Mouse (Mus musculus): ENCODE data around the gene Prickle2. TPM values are rescaled to one million over a fixed set of nuclear protein-coding genes. Genes with fewer than 3 reads are reported as not detected.

Prickle2 gene
- total and polyA plus RNA-seq, 2 experiments from 2014 or later: 10.9 to 27.4 TPM

DNA sequence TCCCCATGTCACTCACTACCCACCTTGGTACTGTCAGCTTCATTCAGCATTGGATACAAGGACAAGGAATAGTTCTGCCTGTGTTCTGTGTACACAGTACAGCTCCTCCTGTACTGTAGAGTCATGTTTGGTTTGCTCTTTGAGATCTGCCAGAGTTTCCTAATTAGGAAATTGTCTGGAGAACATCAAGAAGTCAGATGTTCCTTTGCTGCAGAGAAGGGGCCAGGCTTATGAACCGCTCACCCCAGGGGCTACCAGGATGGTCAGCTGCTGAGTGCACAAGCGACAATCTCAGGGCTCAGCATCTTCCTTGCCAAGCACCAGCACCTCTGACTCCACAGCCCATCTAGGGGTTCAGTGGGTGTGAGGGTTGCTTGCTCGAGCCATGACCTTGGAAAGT, 96.9 kb downstream of the Prickle2 start:
- no peak overlapping the region for H3K4me2 ChIP-seq (ENCODE audit: low read depth, low read length, poor library complexity, severe bottlenecking)
- no peaks in the 10 kb centered on the region for H3K4me1 ChIP-seq (ENCODE audit: insufficient read depth, low read length)
- DNase-seq (ENCODE audit: low spot score): no peak
- TF ChIP-seq CTCF (IDR thresholded peaks at IDR 0.05): no peak
- no peaks in the 10 kb centered on the region for H3K9me3 ChIP-seq (ENCODE audit: low read length)
- H3K27ac ChIP-seq (ENCODE audit: low read depth, low read length): no peak overlapping the region
- ATAC-seq (ENCODE audit: low FRiP score): no peak
- H3K27me3 ChIP-seq (ENCODE audit: insufficient read depth, low read length): no peaks in the 10 kb centered on the region
- H3K9ac ChIP-seq (replicated peaks; ENCODE audit: low read length, poor library complexity, severe bottlenecking): no peak overlapping the region
- H3K4me3 ChIP-seq (ENCODE audit: low read depth, low read length): no peak overlapping the region
- H3K36me3 ChIP-seq (ENCODE audit: insufficient read depth, low read length): no peaks in the 10 kb centered on the region
- 87% methylated on average over 3 of the region's 3 CpGs for WGBS

GRCm38 (mm10) chr6:92605156-92605555, 100.8 kb downstream of the Prickle2 start:
- no peak for TF ChIP-seq CTCF (IDR thresholded peaks at IDR 0.05)
- no peaks in the 10 kb centered on the region for H3K9me3 ChIP-seq (ENCODE audit: low read length)
- DNase-seq (ENCODE audit: low spot score) (no peak), ATAC-seq (ENCODE audit: low FRiP score) (no peak)
- no peak overlapping the region for H3K9ac ChIP-seq (replicated peaks; ENCODE audit: low read length, poor library complexity, severe bottlenecking)
- H3K4me1 ChIP-seq (ENCODE audit: insufficient read depth, low read length): no peaks in the 10 kb centered on the region
- no peak overlapping the region for H3K27ac ChIP-seq (ENCODE audit: low read depth, low read length)
- H3K4me3 ChIP-seq (ENCODE audit: low read depth, low read length): no peak overlapping the region
- no peak overlapping the region for H3K4me2 ChIP-seq (ENCODE audit: low read depth, low read length, poor library complexity, severe bottlenecking)
- 51% methylated on average over 2 of the region's 2 CpGs for WGBS
- H3K27me3 ChIP-seq (ENCODE audit: insufficient read depth, low read length): no peaks in the 10 kb centered on the region
- no peaks in the 10 kb centered on the region for H3K36me3 ChIP-seq (ENCODE audit: insufficient read depth, low read length)

GRCm38 (mm10) chr6:92596340-92596739, 109.6 kb downstream of the Prickle2 start:
- Histone ChIP-seq H3K27ac (ENCODE audit: low read depth, low read length) (no peak overlapping the region), H3K9ac (replicated peaks; ENCODE audit: low read length, poor library complexity, severe bottlenecking) (no peak overlapping the region)
- 61% methylated on average over 3 of the region's 3 CpGs for WGBS

GRCm38 (mm10) chr6:92589381-92590065, 116.4 kb downstream of the Prickle2 start:
- 74% methylated on average over 5 of the region's 5 CpGs for WGBS

More at GRCm38 (mm10) chr6:92596340-92596739, 109.6 kb downstream of the Prickle2 start:
- Histone ChIP-seq H3K36me3 (ENCODE audit: insufficient read depth, low read length) (no peaks in the 10 kb centered on the region), H3K27me3 (ENCODE audit: insufficient read depth, low read length) (no peaks in the 10 kb centered on the region), H3K4me1 (ENCODE audit: insufficient read depth, low read length) (no peaks in the 10 kb centered on the region), H3K4me2 (ENCODE audit: low read depth, low read length, poor library complexity, severe bottlenecking) (no peak overlapping the region), H3K4me3 (ENCODE audit: low read depth, low read length) (no peak overlapping the region), H3K9me3 (ENCODE audit: low read length) (no peaks in the 10 kb centered on the region)
- TF ChIP-seq CTCF (IDR thresholded peaks at IDR 0.05): no peak
- ATAC-seq (ENCODE audit: low FRiP score) (no peak), DNase-seq (ENCODE audit: low spot score) (peak; percentile 45)

GRCm38 (mm10) chr6:92584026-92584425, 121.9 kb downstream of the Prickle2 start:
- no peaks in the 10 kb centered on the region for H3K36me3 ChIP-seq (ENCODE audit: insufficient read depth, low read length)
- 23% methylated on average over 1 of the region's 1 CpGs for WGBS
- no peaks in the 10 kb centered on the region for H3K4me1 ChIP-seq (ENCODE audit: insufficient read depth, low read length)
- no peaks in the 10 kb centered on the region for H3K27me3 ChIP-seq (ENCODE audit: insufficient read depth, low read length)
- no peak overlapping the region for H3K27ac ChIP-seq (ENCODE audit: low read depth, low read length)
- DNase-seq (ENCODE audit: low spot score) (peak; percentile 41), ATAC-seq (ENCODE audit: low FRiP score) (no peak)
- H3K4me3 ChIP-seq (ENCODE audit: low read depth, low read length): no peak overlapping the region
- H3K9me3 ChIP-seq (ENCODE audit: low read length): no peaks in the 10 kb centered on the region
- H3K4me2 ChIP-seq (ENCODE audit: low read depth, low read length, poor library complexity, severe bottlenecking): no peak overlapping the region
- no peak for TF ChIP-seq CTCF (IDR thresholded peaks at IDR 0.05)
- no peak overlapping the region for H3K9ac ChIP-seq (replicated peaks; ENCODE audit: low read length, poor library complexity, severe bottlenecking)

More at GRCm38 (mm10) chr6:92589381-92590065, 116.4 kb downstream of the Prickle2 start:
- no peak for TF ChIP-seq CTCF (IDR thresholded peaks at IDR 0.05)
- H3K27ac ChIP-seq (ENCODE audit: low read depth, low read length): no peak overlapping the region
- DNase-seq (ENCODE audit: low spot score) (no peak), ATAC-seq (ENCODE audit: low FRiP score) (no peak)
- H3K27me3 ChIP-seq (ENCODE audit: insufficient read depth, low read length): no peaks in the 10 kb centered on the region
- H3K9me3 ChIP-seq (ENCODE audit: low read length): no peaks in the 10 kb centered on the region
- H3K36me3 ChIP-seq (ENCODE audit: insufficient read depth, low read length): no peaks in the 10 kb centered on the region
- H3K4me1 ChIP-seq (ENCODE audit: insufficient read depth, low read length): no peaks in the 10 kb centered on the region
- H3K9ac ChIP-seq (replicated peaks; ENCODE audit: low read length, poor library complexity, severe bottlenecking): no peak overlapping the region
- no peak overlapping the region for H3K4me2 ChIP-seq (ENCODE audit: low read depth, low read length, poor library complexity, severe bottlenecking)
- H3K4me3 ChIP-seq (ENCODE audit: low read depth, low read length): no peak overlapping the region

DNA sequence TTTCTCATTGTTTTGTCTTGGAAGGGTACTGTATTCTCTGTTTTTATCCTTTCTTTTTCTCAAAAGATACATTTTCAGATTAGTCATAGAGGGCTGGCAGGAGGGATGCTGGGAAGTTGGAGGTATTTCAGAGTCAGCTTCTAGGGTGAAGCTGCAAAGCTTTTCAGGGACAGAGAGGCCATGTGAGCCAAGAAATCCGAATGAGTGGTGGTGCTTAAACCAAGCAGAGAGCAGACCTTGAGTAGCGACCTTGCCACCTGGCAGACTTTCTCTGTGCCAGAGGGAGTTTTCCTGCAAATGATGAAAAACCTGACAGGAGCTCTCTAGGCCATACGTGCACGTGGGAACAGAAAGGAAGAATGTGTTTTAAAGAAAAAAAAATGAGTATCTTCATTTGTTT, 130.7 kb downstream of the Prickle2 start:
- TF ChIP-seq CTCF (IDR thresholded peaks at IDR 0.05): no peak
- Histone ChIP-seq H3K9me3 (ENCODE audit: low read length) (no peaks in the 10 kb centered on the region), H3K9ac (replicated peaks; ENCODE audit: low read length, poor library complexity, severe bottlenecking) (no peak overlapping the region), H3K27ac (ENCODE audit: low read depth, low read length) (no peak overlapping the region), H3K4me3 (ENCODE audit: low read depth, low read length) (no peak overlapping the region), H3K27me3 (ENCODE audit: insufficient read depth, low read length) (no peaks in the 10 kb centered on the region), H3K4me2 (ENCODE audit: low read depth, low read length, poor library complexity, severe bottlenecking) (no peak overlapping the region), H3K36me3 (ENCODE audit: insufficient read depth, low read length) (no peaks in the 10 kb centered on the region), H3K4me1 (ENCODE audit: insufficient read depth, low read length) (no peaks in the 10 kb centered on the region)
- ATAC-seq (ENCODE audit: low FRiP score): no peak
- 65% methylated on average over 4 of the region's 4 CpGs for WGBS
- peak; percentile 46 for DNase-seq (ENCODE audit: low spot score)
